Mouse (Mus musculus) bone marrow, adult 2 months (tissue): Measurements from ENCODE around the gene Peak1.

Source experiments
- CTCF ChIP-seq: fragments of 200-500 bp; IDR thresholded peaks from 2 replicates; pipeline ENCODE4 v1.5.1; 2011; ENCODE audit warnings: low read length, control low read depth; ENCODE audit not compliant: control insufficient read depth, insufficient read depth
- POLR2A ChIP-seq: fragments of 200-500 bp; IDR thresholded peaks from 2 replicates; pipeline ENCODE4 v1.6.1; 2011; ENCODE audit warnings: low read depth, mild to moderate bottlenecking, control low read depth, low read length, borderline replicate concordance; ENCODE audit not compliant: control insufficient read depth

DNA sequence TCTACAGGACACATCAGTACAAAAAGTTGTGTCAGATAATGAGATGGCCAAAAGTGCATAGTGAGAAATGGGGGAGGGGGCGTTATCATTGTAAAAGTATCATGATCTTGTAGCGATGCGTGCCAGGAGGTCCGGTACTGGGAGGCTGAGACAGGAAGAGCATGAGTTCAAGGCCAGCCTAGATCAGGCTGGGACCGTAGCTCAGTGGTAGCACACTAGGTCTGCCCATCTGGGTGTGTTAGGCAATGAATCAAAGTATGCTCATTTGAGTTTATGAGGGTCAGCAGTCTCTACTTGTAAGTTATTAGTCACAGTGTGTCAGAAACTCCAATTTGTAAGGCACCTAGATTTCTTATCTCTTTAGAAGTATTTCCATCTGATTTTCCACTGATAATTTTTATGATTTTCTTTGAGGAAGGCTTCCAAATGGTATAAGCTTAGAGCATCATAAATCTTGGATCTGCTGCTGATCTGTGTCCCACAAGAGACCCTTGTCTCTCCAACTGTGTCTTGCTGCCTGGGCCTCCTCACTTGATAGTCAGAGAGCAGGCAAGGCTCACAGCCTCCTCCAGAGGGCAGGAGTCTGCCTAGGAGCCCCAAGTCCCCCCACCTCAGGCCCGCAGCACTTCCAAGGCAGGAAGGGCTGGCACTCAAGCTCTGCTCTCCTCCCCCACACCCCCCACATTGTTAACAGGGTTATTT lies 238.3 kb downstream of the Peak1 start:
- TF ChIP-seq CTCF (no peak), POLR2A (no peak)
